Mouse (Mus musculus) intestine, embryonic 16.5 days (tissue): Measurements from ENCODE around the gene Cenpn. TPM values are rescaled to one million over a fixed set of nuclear protein-coding genes. Genes with fewer than 3 reads are reported as not detected.

Source experiments
- ATAC-seq: fragments of 200-750 bp; cut with Nextera tagmentation; 2 replicates; pipeline ENCODE4 v1.8.0; 2017; ENCODE audit warnings: moderate TSS enrichment, moderate library complexity
- H3K27ac ChIP-seq: fragments of 300-500 bp; sonication (generic); 2 replicates; pipeline ENCODE4 v1.5.1; 2014; ENCODE audit warnings: mild to moderate bottlenecking, low read length
- H3K27me3 ChIP-seq: fragments of 300-500 bp; sonication (generic); replicated peaks from 2 replicates; pipeline ENCODE4 v1.6.1; 2014; ENCODE audit warnings: low read length, control low read depth, mixed read lengths; ENCODE audit not compliant: control insufficient read depth, insufficient read depth
- H3K36me3 ChIP-seq: fragments of 300-500 bp; sonication (generic); 2 replicates; pipeline ENCODE4 v1.6.1; 2014; ENCODE audit warnings: low read length, control low read depth; ENCODE audit not compliant: control insufficient read depth, insufficient read depth
- H3K4me1 ChIP-seq: fragments of 300-500 bp; sonication (generic); 2 replicates; pipeline ENCODE4 v1.6.1; 2014; ENCODE audit warnings: low read length, control low read depth, mixed read lengths; ENCODE audit not compliant: control insufficient read depth, insufficient read depth
- H3K4me2 ChIP-seq: fragments of 300-500 bp; sonication (generic); 2 replicates; pipeline ENCODE4 v1.6.1; 2014; ENCODE audit warnings: low read depth, low read length, control low read depth
- H3K4me3 ChIP-seq: fragments of 300-500 bp; sonication (generic); 2 replicates; pipeline ENCODE4 v1.5.1; 2014; ENCODE audit warnings: mild to moderate bottlenecking, low read length
- H3K9ac ChIP-seq: fragments of 300-500 bp; sonication (generic); 2 replicates; pipeline ENCODE4 v1.6.1; 2014; ENCODE audit warnings: low read depth, low read length
- H3K9me3 ChIP-seq: fragments of 300-500 bp; sonication (generic); 2 replicates; pipeline ENCODE4 v1.6.1; 2016; ENCODE audit warnings: low read length, control low read depth; ENCODE audit not compliant: control insufficient read depth
- WGBS: fragments of 180-500 bp; shearing (Covaris S2); extraction: QIAGEN DNeasy Blood & Tissue Kit; methylation state at CpG from one replicate; pipeline ENCODE4 v1.1.7; 2014; 5-methylcytosine and 5-hydroxymethylcytosine counted together
- polyA plus RNA-seq: library from polyadenylated mRNA; unstranded; fragments of >200 nt; fragmentation: Nextera tagmentation; extraction: Ambion mirVana; gene quantifications from 2 replicates; pipeline ENCODE4 v1.2.1, GENCODE M21; 2015

The Cenpn gene
- 20.4 and 26.9 TPM in 2 replicates for polyA plus RNA-seq

- Histone ChIP-seq H3K4me1 (peaks cover 6% of the 10 kb centered on the region; the same call in 1 of the 2 replicates), H3K36me3 (0 out of 2 replicates have a peak, but pooled peaks cover 2% of the 10 kb centered on the region), H3K27ac (peak within 1 kb of the TSS; percentile 86), H3K9me3 (no peaks in the 10 kb centered on the region), H3K4me3 (peak within 1 kb of the TSS; percentile 95), H3K4me2 (peak within 1 kb of the TSS; percentile 72), H3K9ac (peak within 1 kb of the TSS; percentile 83), H3K27me3 (no peaks in the 10 kb centered on the region)
- peak; percentile 97 for ATAC-seq
- WGBS: under 1% methylated on average over 57 of the region's 57 CpGs
Observed at GRCm38 (mm10) chr8:116921337-116922059, at the start of gene Cenpn, which contains the start of gene Cmc2. Gene Cenpn (plus strand): TSS chr8:116921730. Gene Cmc2 (minus strand): TSS chr8:116921455.

- 66% methylated on average over 2 of the region's 2 CpGs for WGBS
- ATAC-seq: no peak
- Histone ChIP-seq H3K4me1 (no peaks in the 10 kb centered on the region), H3K36me3 (no peaks in the 10 kb centered on the region), H3K9me3 (no peaks in the 10 kb centered on the region), H3K9ac (no peak overlapping the region), H3K27me3 (no peaks in the 10 kb centered on the region), H3K4me3 (no peak overlapping the region), H3K27ac (no peak overlapping the region), H3K4me2 (no peak overlapping the region)
Observed at GRCm38 (mm10) chr8:116872761-116873342, 48.7 kb upstream of the Cenpn start.

- Histone ChIP-seq H3K27me3 (no peaks in the 10 kb centered on the region), H3K9me3 (no peaks in the 10 kb centered on the region), H3K4me2 (no peak overlapping the region), H3K9ac (no peak overlapping the region), H3K4me1 (no peaks in the 10 kb centered on the region), H3K4me3 (no peak overlapping the region), H3K27ac (no peak overlapping the region), H3K36me3 (no peaks in the 10 kb centered on the region)
- no peak for ATAC-seq
- 77% methylated on average over 11 of the region's 11 CpGs for WGBS
Observed at GRCm38 (mm10) chr8:116873586-116873985, 47.9 kb upstream of the Cenpn start.

- WGBS: 76% methylated on average over 8 of the region's 8 CpGs
- H3K4me1 ChIP-seq: no peaks in the 10 kb centered on the region
- no peak overlapping the region for H3K4me2 ChIP-seq
- no peak overlapping the region for H3K27ac ChIP-seq
- ATAC-seq: no peak
- H3K9ac ChIP-seq: no peak overlapping the region
- no peaks in the 10 kb centered on the region for H3K36me3 ChIP-seq
- no peaks in the 10 kb centered on the region for H3K9me3 ChIP-seq
- H3K27me3 ChIP-seq: no peaks in the 10 kb centered on the region
- H3K4me3 ChIP-seq: no peak overlapping the region
Observed at GRCm38 (mm10) chr8:116873986-116874385, 47.5 kb upstream of the Cenpn start.

GRCm38 (mm10) chr8:116875798-116876450 is 45.6 kb upstream of the Cenpn start:
- no peaks in the 10 kb centered on the region for H3K36me3 ChIP-seq
- 82% methylated on average over 17 of the region's 17 CpGs for WGBS
- ATAC-seq: no peak

GRCm38 (mm10) chr8:116881396-116881795 is 40.1 kb upstream of the Cenpn start:
- no peaks in the 10 kb centered on the region for H3K27me3 ChIP-seq
- no peaks in the 10 kb centered on the region for H3K4me1 ChIP-seq
- H3K9ac ChIP-seq: no peak overlapping the region
- no peak overlapping the region for H3K4me3 ChIP-seq
- H3K36me3 ChIP-seq: no peaks in the 10 kb centered on the region
- H3K4me2 ChIP-seq: no peak overlapping the region
- no peak for ATAC-seq
- H3K9me3 ChIP-seq: peaks cover 9% of the 10 kb centered on the region; the same call in 1 of the 2 replicates
- WGBS: 91% methylated on average over 8 of the region's 8 CpGs
- H3K27ac ChIP-seq: no peak overlapping the region

More at GRCm38 (mm10) chr8:116875798-116876450, 45.6 kb upstream of the Cenpn start:
- H3K27me3 ChIP-seq: no peaks in the 10 kb centered on the region
- H3K4me1 ChIP-seq: no peaks in the 10 kb centered on the region
- no peaks in the 10 kb centered on the region for H3K9me3 ChIP-seq
- no peak overlapping the region for H3K4me2 ChIP-seq
- H3K4me3 ChIP-seq: no peak overlapping the region
- H3K9ac ChIP-seq: no peak overlapping the region
- no peak overlapping the region for H3K27ac ChIP-seq

GRCm38 (mm10) chr8:116887813-116888212 is 33.7 kb upstream of the Cenpn start:
- Histone ChIP-seq H3K4me2 (no peak overlapping the region), H3K27me3 (no peaks in the 10 kb centered on the region), H3K9ac (no peak overlapping the region), H3K36me3 (no peaks in the 10 kb centered on the region), H3K27ac (no peak overlapping the region), H3K9me3 (peaks cover 9% of the 10 kb centered on the region; the same call in 1 of the 2 replicates), H3K4me1 (no peaks in the 10 kb centered on the region), H3K4me3 (no peak overlapping the region)
- no peak for ATAC-seq
- WGBS: 69% methylated on average over 4 of the region's 4 CpGs

GRCm38 (mm10) chr8:116891446-116891845 is 30.1 kb upstream of the Cenpn start:
- no peak for ATAC-seq
- Histone ChIP-seq H3K27me3 (no peaks in the 10 kb centered on the region), H3K9ac (no peak overlapping the region), H3K27ac (no peak overlapping the region), H3K4me1 (no peaks in the 10 kb centered on the region), H3K4me3 (no peak overlapping the region), H3K36me3 (peaks cover 5% of the 10 kb centered on the region; the same call in 1 of the 2 replicates), H3K9me3 (0 out of 2 replicates have a peak, but pooled peaks cover 3% of the 10 kb centered on the region), H3K4me2 (no peak overlapping the region)
- 83% methylated on average over 5 of the region's 5 CpGs for WGBS

- Histone ChIP-seq H3K9ac (no peak overlapping the region), H3K27ac (no peak overlapping the region), H3K27me3 (no peaks in the 10 kb centered on the region), H3K36me3 (peaks cover 5% of the 10 kb centered on the region; the same call in 1 of the 2 replicates), H3K9me3 (0 out of 2 replicates have a peak, but pooled peaks cover 3% of the 10 kb centered on the region), H3K4me2 (no peak overlapping the region), H3K4me1 (no peaks in the 10 kb centered on the region), H3K4me3 (no peak overlapping the region)
- WGBS: 90% methylated on average over 3 of the region's 3 CpGs
- ATAC-seq: no peak
Observed at GRCm38 (mm10) chr8:116892130-116892529, 29.4 kb upstream of the Cenpn start.
